Mouse (Mus musculus): ENCODE results near the gene Tmem54.

Gene Tmem54

DNA sequence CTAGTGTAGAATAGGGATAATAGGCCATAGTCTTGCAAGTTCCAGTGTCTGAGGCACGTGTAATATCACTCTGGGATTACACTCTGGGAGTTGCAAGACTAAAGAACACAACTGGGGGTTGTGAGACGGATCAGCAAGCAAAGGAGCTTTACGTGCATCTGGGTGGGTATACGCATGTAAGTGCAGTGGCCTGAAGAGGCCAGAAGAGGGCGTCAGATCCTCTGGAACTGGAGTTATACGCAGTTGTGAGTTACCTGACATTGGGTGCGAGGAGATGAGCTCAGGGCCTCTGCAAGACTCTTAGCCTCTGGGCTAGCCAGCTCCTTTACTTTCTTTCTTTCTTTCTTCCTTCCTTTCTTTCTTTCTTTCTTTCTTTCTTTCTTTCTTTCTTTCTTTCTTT is 8.3 kb upstream of the Tmem54 start:
- peak; percentile 65 for DNase-seq (ENCODE audit: low read depth, low spot score)

DNA sequence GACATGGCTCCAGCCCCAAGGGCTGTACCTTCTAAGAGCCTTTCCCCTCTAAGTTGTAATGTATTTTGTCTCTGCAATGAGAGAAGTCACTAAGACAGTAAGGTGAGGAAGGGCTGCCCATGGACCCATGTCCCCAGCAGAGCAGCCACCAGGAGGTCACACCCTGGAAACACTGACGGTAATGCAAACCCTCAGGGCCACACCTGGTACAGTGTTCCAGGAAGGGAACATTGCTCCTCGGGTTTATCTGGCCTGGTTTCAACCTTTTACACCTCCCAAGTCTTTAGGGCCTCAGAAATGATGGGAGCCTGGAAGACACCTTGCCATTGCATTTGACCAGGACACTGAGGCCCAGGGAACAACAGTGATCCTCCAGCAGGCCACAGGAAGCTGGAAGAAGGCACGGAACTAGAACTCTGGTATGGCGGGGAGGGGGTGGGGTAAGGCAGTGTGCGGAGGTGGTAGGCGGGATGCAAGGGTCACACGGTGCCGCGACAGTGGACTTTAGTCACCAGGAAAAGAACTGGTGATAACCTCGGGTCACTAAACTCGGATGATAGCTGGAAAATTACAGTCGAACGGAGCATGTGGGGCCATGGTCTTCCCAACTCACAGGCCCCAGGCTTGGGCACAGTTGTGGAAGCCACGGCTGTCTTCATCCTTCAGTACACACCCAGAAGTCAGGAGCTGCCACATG is 3.1 kb upstream of the Tmem54 start:
- no peak for DNase-seq (ENCODE audit: low read depth, low spot score)

GRCm38 (mm10) chr4:129106073-129106472 is 725 bp downstream of the Tmem54 start:
- no peak for DNase-seq (ENCODE audit: low read depth, low spot score)

DNA sequence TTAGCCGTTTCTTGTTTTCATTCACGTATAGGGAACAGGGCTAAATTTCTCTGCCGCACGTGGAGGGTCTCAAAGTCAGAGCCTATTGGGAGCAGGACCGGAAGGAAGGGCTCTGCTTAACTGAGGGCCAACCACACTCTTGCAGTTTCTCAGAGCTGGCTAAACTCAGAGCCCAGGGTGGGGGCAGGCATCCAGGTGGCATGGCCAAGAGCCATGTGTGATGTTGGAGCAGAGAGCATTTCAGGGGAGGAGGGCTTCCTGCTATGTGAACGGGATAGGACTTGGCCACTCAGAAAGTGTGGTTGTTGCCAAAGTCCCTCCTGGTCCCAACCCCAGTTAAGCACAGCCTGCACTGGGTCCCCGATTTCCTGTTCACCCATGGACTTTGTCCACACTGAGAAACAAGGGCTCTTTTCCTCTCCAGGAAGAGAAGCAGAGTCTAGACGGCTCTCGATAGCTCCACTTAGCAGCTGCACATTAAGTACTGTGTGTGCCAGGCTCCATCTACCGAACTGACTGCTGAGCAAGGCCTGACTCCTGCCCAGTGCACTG is 2.1 kb downstream of the Tmem54 start:
- DNase-seq (ENCODE audit: low read depth, low spot score) = no peak

DNA sequence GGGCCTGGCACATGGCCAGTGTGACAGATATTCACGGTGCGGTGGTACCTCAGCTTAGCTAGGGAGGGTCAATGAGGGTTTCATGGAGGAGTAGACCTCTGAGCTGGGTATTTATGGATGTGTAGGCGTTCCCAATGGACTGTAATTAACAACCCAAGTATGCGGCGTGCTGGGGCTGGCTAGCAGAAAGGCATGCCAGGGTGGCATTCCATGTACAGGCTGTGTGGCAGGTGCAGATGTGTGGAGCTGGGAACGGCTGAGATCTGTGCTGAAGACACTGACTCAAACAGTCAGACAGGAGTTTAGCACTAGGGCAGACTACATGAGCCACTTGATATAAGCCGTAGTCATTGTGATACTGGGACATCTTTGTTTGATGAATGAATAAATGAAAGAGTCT is 3.3 kb downstream of the Tmem54 start:
- DNase-seq (ENCODE audit: low read depth, low spot score) = no peak

DNA sequence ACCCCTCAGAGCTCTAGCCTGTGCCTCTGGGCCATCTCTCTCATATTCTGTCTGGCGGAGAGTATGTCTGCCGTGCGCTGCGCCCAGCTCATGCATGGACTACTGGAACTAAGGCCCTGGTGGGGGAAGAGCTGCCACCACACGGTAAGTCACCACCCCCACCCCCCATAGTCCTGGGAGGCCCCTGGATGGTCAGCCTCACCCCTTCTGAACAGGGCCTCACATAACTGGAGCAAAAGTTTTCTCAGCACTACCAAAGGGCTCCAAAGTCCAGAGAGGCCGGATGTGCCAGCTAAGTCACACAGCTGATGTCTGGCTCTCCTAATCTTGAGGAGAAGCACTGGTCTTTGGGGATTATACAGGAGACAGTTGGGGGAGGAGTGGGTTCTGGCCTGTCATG is 5.5 kb downstream of the Tmem54 start:
- no peak for DNase-seq (ENCODE audit: low read depth, low spot score)

DNA sequence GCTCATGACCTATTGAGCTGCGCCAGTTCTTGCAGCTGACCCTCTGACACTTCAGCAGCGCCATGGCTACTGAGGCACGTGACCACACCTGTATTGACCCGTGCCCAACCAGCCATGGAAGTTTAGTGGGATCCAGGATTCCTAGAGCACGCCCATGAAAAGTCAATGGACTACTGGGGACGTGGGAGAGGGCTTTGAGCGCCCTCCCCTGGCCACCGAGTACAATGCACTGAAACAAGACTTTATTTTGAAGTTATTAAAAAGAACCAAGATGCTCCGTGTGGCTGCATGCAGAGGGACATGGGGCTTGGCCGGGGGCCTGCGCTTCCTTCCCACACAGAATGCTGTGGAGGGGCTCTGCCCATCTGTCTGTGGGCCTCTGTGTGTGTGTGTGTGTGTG is 6.0 kb downstream of the Tmem54 start:
- DNase-seq (ENCODE audit: low read depth, low spot score) = peak; percentile 82

GRCm38 (mm10) chr4:129112231-129112630 is 6.9 kb downstream of the Tmem54 start:
- DNase-seq (ENCODE audit: low read depth, low spot score) = peak; percentile 34

DNA sequence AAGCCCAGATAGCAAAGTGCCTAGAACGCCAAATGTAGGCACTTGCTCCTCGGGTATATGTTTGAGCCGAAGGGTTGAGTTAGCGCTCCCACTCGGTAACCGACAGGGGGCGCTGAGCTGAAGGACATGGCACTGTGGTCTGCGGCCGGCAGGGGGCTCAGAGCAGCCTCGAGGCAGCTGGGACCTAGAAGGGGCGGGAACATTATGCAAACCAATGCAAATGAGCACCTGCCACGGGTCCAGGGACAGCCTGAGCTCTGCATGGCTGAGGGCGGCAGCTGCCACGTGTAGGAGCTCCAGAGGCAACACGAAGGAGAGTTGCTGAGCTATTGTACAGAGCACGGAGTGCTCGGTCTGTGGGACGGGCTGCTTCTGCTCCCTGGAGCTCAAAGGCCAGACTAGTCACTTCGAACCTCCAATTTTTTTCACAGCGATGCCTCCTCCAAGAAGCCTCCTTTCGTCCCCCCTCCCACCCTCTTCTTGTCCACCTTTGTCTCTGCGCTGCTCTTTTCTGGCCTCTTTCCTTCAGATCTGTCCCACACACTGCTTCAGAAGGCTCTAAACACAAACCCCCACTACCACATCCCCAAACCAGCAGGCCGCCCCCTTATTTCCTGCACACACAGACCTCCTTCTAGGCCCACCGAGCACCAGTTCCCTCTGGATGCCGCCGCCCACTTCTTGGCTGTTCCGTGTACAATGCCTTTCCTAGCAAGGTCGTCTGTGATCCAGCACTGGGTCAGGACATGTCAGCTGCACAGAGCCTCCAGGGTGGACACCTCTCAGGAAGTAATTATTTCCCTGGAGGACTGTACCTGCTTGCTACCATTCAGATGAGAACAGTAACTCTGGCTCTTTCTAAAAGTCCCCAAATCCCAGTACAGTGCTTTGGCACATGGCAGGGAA is 8.0 kb downstream of the Tmem54 start:
- peak; percentile 99 for DNase-seq (ENCODE audit: low read depth, low spot score)

DNA sequence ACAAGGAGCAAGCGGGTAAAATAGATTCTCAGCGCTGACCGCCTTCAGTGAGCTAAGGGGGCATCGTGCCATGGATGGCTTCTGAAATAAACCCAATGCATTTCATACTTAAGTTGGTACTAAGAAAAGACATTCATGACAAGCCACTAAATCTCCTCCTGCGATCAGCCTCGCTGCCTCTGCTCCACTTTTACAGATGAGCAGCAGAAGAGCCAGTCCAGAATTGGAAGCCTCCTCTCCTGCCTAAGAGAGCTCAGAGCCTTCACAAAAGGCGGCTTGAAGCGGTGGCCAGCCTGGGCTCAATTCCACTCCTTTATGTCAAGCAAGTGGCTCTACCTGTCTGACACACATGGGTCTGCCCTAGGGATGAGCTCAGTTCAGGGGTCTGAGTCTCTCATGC is 11.4 kb downstream of the Tmem54 start:
- DNase-seq (ENCODE audit: low read depth, low spot score) = no peak

DNA sequence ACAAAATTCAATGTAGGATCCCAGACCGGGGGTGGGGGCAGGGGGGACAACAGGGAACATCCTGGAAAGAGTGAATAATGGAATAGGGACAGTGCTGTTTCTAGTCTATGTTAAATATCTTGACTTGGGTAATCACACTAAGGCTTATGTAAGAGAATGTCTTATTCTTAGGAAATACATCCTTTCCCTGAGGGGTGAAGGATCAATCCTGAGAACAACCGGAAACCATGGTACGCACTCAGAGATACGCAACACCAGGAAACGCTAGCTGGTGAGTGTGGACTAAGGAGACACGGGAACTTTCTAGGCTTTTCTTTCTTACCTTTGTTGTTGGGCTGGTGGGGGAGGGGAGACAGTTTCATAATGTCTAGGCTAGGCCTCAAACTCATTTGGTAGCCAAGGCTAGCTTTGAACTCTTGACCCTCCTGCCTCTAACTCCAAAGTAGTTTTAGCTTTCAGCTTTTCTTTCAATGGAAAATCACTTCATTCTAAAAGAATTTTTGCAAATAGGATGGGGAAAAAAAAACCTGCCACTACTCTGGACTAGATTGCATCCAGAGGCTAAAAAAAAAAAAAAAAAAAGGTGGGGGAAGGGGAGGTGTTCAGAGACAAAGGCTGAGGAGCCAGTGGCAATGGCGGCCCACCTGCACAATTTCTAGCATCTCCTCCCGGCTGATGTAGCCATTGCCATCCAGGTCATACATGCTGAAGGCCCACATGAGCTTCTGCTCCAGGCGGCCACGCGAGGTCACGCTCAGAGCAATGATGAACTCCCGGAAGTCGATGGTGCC is 12.6 kb downstream of the Tmem54 start:
- peak; percentile 29 for DNase-seq (ENCODE audit: low read depth, low spot score)

DNA sequence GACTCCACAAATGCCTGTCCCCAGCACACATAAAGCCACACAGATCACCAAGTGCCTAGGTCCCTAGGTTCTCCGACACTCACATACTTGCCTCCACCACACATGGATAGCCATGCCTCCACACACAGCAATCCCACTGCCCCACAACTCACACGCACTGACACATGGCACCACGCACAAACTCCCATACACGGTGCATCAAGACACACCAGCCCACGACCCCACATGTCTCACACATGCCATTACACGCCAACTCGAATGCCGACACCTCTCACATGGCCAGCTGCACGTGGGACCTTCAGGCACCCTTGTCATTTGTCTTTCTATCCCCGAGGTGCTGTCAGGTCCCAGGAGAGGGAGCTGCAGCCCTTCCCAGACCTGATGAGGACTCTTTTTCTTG is 14.4 kb downstream of the Tmem54 start:
- DNase-seq (ENCODE audit: low read depth, low spot score) = no peak

DNA sequence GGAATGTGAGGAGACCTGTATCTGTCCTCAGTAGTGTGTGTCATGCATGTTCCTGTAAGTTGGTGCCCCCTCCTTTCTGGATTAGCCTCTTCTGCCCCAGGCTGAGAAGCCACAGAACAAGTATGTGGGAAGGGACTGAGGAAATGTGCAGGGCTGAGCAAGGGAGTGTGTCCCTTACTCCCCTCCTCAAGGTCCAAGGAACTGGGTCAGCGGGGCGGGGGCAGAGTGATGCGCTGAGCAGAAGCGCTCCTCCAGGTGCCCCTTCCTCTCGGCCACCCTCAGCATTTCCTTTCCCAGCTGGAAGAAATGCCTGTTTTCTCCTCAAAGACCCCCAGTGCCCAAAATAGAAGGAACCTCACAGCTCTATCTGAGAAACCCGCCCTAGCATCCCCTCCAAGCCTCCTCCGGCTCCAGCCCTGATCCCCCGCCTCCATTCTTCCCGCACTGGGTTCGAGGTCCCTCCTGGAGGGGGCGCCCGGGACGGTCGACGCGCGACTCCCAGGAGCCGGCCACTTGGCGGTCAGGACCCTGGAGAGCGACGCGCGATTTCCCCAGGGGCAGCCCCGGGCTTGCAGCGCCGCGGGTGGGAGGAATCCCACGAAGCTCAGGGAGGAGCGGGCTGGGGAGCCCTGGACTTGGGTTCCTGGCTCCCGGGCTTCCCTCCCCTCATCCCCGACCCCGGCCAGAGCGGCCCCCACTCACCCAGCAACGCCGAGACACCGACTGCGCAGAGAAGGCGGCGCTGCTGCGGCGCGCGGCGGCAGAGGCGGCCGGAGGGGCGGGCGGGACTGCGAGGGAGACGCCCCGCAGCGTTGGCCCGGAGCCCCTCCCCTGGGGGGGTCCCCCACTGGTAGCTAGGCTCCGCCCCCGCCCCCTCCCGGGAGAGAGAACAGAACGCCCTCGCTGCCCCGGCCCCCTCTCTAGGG is 15.4 kb downstream of the Tmem54 start:
- DNase-seq (ENCODE audit: low read depth, low spot score) = peak; percentile 91

GRCm38 (mm10) chr4:129121569-129122086 is 16.3 kb downstream of the Tmem54 start, which contains the start of gene Hpca:
Hpca (minus strand) TSS chr4:129122036.
- peak; percentile 33 for DNase-seq (ENCODE audit: low read depth, low spot score)

DNA sequence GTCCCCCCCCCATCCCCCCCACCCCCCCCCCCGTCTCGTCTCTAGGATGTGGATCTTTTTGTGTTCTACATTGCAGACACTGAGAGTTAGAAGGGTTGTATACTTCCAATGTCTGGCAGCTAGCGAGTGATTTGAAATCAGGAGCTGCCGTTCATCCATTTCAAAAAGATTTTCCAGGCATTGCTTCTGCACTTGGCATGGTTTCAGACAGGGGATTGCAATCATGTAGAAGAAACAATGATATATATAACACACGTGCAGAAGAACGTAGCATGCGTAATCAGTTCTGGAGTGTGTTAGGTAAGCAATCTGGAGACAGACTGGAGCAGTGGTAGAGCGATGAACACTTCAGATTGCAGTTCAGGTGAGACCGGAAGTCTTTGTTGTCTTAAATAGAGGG is 16.8 kb downstream of the Tmem54 start:
- DNase-seq (ENCODE audit: low read depth, low spot score) = no peak

- no peak for DNase-seq (ENCODE audit: low read depth, low spot score)
Observed at GRCm38 (mm10) chr4:129122719-129123118, 17.4 kb downstream of the Tmem54 start.

DNA sequence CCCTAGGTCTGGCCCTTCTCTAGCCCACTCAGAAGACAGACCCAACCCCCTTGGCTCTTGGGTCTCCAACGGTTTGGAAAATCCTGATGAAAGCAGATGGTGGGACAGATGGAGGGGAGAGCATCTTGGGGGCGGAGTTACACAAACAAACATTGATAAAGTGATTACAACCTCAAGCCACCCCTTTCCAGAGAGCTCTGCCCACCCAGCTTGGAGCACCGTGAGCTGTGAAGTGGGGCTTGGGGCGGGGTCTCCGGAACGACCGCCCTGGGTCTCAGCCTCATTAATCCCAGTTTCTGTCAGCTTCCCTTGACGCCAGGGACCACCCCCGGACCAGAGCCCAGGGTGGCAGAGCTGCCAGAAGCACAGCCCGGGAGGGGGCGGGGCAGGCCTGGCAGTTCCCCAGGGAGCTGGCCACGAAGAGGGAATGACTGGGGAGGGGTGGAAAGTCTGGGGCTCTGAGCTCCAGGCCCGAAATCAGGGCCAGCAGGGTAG is 19.4 kb downstream of the Tmem54 start:
- no peak for DNase-seq (ENCODE audit: low read depth, low spot score)

DNA sequence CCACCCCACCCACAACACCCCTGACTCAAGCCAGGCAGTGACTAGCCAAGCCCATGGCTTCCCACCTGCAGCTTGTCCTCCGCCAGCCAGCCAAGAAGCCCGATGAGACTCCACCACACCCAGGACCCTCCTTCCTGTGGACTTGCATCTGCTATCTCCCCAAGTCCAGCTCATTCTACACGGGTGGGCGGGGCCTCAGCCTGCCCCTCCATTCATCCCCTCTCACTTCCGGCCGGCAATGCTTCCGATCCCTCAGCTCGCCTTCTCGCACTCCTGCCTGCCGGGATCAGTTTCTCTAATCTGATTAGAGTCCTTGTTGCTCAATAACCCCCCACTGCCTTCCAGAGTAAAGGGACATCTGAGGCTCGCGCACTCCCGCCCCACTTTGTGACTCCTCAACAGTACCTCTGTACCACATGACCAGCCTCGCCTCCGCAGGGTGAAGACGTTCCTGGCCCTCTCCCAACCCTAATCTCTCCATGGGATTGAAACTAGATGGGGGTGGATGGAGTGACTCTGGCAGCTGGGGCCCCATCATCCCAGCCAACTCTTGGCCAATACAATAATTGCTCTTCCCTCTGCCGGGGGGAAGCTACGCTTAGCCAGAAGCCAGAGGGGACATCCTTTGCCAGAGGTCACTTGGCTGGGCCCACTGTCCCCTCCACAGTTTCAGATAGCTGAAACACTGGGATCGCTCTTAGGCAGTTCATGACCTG is 20.5 kb downstream of the Tmem54 start:
- peak; percentile 40 for DNase-seq (ENCODE audit: low read depth, low spot score)

DNA sequence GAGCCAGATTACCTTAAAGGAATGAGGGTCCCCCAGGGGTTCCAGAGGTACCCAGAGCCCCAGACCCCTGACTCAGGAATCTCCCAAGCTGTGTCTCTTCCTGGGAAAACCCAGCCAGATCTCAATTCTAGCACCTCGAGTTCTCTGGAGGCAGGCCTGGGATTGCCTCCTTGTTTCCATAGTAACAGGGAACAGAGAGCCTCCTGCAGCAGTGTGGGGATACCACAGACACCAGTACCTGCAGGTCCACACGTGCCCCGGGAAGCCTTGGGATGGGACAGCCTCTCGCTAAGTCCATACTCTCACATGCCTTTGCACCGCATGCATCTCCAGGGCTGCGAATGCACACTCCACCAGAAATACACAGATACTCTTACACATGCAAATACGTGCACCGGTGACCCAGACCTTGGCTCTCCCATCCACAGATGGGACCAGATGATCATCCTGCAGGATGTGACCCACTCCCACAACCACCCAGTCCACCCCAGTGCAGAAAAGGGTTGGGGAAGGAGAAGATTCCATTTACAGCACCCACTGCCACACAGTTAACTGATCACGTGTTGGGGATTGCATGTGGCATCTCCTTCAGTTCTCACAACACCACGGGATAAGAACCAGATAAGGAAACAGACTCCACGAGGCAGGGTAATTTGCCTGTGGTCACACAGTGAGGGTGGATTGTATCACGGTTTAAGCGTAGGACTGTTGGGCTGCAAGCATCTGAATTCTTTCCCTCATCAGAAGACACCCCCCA is 23.4 kb downstream of the Tmem54 start:
- DNase-seq (ENCODE audit: low read depth, low spot score) = no peak
